Mouse (Mus musculus): ENCODE measurements around the gene D130043K22Rik.

Gene D130043K22Rik

DNA sequence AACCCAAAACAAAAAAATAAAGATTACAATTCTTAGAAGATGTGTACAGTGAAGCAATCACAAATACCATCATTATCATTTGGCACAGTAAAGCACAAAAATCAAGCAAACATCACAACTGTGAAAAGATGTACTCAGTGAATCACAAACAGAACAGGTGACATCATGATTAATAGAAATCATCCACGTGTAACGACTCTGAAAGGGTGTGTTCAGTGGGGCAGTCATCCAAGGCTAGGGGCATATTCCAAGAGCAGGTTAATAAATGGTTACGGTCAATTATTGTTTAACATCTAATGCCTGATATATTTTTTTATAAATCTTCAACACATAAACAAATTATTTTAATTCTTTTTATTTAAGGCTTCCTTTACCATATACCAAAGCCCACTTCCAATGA lies 47.6 kb downstream of the D130043K22Rik start:
- no peak for DNase-seq (ENCODE audit: low read depth, low spot score)

DNA sequence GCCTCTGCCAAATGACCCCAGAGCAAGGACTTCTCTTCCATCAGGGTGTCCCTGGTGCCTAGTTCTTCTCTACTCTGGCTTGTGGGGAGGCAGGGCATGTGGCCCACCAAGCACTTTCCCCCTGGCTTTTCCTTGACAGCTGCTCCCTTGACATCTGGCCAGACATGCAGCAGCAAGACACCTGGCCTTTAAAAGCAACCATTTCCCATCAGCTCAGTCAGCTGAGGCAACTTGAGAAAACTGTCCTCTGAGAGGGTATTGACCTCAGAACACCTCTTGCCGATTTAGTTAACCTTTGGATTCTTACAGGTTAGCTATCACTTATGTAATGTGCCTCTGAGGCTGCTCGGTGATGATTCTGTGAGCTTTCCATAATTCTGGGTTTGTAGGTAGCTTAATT lies 48.9 kb downstream of the D130043K22Rik start:
- no peak for DNase-seq (ENCODE audit: low read depth, low spot score)

DNA sequence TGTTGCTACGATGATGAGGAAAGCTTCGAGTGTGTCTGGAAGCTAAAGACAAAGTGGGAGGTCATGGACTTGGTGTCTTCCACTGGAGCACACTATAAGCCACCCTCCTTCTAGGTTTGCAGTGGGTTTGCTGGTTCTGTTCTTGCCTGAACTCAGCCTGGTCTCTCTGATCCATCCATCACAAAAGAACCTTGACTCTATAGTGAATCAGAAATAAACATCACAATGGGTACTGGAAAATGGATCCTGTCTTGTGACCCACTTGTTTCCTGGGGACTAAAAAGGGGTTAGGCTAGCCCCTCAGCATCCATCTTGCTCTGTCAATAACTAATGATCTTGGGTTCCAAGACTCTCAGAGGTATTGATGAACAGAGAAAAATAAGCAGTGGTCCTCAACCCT lies 57.0 kb downstream of the D130043K22Rik start:
- DNase-seq (ENCODE audit: low read depth, low spot score) = no peak

DNA sequence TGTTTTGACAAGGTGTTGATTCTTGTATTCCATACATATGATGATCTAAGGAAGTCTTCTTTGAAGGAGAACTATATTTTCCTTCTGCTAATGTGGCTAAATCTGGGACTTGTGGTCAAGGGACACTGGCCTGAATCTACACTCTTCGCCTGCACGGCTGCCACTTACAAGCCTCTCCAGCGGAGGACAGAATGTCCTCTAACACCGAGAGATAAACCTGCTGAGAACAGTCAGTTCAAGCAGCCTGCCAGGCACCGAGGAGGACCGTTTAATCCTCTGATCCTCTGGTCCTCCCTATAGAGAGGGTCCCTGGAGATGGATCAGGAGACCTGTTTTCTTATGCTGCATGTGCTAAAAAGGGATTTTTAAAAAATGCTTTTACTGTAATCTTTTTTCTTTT lies 58.5 kb downstream of the D130043K22Rik start:
- DNase-seq (ENCODE audit: low read depth, low spot score) = no peak

DNA sequence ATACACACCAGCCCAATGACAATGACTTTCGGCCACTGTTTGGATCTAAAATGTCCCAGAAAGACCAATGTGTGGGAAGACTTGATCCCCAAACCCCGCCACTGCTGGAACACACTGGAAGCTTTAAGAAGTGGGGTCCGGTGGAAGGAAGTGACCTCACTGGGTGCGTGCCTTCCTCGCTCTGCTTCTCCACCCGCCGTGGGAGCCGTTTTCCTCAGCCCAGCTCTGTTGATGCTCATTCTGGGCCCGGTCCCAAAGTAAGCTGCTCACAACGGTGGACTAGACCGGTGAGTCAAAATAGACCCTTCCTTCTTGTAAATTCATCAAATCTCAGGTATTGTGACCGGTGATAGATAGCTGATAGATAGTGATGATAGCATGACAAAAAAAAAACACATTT lies 60.5 kb downstream of the D130043K22Rik start:
- no peak for DNase-seq (ENCODE audit: low read depth, low spot score)

DNA sequence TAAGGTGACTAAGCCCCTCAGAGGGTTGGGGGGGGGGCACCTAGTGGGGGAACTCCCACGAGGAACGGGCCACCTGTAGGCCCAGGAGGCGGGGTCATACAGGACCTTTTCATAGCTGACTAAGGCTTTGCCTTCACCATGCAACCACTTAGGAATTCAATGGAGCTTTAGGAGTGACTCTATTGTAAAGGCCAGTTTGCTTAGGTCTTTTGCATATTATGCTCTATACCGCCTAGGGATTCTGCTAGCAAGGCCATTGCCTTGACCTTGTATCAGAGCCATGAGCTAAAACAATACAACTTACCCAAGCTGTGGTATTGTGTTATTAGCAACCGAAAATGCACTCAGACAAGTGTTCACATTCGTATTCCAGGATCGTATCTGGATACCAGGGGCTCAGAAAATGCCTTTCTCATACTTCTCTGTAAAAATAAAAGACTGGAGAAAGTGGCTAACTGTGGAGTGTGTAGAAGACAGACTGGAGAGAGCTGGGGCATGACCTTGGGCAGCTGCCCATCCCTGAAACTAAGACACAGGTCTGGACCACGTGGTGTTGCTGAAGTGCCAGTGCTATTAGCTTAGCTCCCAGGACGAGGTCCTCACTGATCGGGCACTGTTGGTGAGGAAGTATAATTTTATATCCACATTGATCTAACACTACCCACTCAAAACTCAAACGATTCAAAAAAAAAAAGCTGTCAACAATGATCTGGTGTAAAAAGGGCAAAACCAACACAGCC lies 62.1 kb downstream of the D130043K22Rik start:
- DNase-seq (ENCODE audit: low read depth, low spot score) = no peak

DNA sequence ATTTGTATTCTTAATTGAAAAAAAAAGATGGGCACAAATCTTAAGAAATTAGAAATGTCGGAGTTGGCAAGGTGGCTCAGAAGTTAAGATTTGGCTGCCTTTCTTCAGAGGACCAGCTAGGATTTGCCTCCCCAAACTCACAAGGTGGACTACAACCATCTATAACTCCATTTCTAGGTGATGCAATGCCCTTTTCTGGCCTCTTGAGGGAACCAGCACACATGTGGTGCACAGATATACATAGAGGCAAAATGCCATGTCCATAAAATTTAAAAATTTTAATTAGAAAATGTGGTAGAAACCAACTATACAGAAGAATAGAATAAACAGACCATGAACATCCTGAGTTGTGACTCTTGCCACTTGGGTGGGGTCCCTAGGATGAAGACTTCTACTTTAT lies 64.2 kb downstream of the D130043K22Rik start:
- DNase-seq (ENCODE audit: low read depth, low spot score) = no peak

DNA sequence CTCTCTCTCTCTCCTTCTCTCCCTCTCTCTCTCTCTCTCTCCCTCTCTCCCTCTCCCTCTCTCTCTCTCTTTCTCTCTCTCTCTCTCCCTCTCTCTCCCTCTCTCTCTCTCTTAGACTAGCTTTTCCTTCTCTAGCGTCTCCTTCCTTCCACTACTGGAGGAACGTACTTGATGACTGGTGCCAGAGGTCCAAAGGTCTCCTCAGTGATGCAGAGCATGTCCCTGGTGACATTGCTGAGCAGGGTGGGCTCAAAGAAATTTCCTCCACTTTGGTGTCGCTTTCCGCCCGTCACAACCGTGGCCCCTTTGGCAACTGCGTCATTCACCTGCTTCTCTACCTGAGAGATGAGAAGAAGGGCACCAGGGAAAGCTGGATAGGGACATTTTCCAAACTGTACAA lies 68.6 kb downstream of the D130043K22Rik start:
- DNase-seq (ENCODE audit: low read depth, low spot score) = no peak

DNA sequence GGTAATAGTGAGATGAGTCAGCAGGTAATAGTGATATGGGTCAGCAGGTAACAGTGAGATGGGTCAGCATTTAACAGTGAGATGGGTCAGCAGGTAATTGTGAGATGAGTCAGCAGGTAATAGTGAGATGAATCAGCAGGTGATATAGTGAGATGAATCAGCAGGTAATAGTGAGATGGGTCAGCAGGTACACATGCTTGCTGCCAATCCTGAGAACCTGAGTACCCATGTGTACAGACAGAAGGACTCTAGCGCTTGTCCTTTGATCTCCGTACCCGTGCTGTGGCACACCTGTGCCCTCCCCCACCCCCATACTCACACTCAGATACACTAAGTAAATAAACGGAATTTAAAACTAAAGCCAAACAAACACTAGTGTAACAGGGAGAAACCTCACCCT lies 70.0 kb downstream of the D130043K22Rik start:
- DNase-seq (ENCODE audit: low read depth, low spot score) = no peak

DNA sequence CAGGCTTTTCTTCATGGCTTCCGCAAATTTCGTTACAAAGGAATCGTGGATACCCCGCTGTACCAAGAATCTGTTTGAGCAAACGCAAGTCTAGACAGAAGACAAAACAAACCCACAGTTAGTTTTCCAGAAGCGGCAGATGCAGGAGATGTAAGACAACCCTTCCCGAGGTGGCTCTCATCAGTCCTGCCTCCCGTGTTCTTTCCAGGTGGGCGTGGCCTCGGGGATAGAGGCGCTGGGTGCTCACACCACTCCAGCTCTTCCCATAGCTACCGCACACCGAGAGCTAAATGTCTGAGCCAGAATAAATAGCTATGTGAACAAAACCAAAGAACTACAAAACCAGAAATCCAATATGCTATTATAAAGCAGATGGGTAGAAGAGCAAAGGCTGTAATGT lies 70.9 kb downstream of the D130043K22Rik start:
- no peak for DNase-seq (ENCODE audit: low read depth, low spot score)

DNA sequence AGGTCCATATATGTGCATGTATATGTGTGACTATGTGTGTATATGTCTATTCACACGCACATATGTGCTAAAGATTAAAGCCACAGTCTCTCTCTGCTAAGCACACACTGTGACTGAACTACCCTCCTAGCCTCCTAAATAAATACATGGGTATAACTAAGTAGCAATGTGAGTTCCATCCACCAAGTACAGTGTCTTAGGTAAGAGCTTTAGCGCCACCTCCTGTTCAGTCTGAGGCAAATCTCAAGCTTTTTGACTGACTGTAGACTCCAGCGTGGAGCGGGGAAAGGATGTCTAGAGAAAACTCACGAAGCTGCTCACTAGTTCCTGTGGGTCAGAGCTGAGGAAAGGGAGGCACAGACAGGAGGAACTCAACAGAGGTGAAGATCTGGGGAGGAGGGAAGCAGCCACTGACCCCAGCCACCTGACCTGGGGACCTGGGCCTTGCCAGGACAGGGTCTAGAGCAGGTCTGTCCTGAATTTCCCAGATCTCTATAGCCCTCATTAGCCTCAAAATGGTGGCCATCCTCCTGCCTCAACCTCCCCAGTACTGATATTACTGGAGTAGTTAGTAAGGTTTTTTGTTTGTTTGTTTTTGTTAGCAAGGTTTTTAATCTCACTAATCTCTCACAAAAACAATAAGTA lies 75.5 kb downstream of the D130043K22Rik start:
- DNase-seq (ENCODE audit: low read depth, low spot score) = no peak

DNA sequence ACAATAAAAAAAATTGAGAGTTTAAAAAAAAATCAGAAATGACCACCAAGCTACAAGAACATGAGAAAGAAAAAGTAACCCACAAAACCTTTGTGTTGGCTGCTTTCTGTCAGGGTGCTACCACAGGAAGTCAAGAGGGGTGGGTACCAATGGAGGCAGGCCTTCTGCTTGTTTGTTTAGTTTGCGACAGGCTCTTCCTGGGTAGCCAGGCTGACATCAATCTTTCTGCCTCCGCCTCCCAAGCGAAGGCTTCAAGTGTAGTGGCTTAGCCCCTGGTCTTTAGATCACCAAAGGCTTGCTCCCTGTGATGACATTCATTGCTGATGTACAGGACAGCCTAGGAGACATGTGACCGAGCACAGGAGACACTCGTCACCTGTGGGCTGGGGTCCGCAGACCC lies 76.3 kb downstream of the D130043K22Rik start:
- DNase-seq (ENCODE audit: low read depth, low spot score) = no peak

DNA sequence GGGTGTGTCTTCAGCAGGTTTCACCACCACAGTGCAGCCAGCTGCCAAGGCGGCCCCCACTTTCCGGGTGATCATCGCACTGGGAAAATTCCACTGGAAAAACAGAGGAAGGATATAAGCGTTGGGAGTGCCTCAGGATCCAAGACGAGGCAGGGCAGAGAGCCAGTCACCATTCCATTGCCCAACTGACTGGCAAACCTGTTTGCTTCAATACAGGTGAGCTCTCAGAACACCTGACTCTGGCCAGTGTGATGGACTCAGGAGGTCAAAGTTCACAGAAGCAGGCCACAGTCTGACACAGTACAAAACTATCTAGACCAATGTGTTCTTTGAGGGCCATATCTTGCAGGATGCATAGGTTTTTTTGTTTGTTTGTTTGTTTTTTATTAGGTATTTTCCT lies 79.1 kb downstream of the D130043K22Rik start:
- DNase-seq (ENCODE audit: low read depth, low spot score) = no peak

DNA sequence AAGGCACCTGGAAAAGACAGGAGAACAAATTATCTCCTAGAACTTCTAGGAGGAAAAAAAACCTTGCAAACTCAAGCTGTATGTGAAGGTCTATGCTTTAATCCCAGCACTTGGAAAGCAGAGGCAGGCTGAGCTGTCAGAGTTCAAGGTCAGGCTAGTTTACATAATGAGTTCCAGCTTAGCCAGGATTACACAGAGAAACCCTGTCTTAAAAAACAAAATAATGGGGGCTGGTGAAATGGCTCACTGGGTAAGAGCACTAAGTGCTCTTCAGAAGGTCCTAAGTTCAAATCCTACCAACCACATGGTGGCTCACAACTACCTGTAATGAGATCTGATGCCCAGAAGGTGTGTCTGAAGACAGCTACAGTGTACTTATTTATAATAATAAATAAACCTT lies 85.7 kb downstream of the D130043K22Rik start:
- no peak for DNase-seq (ENCODE audit: low read depth, low spot score)

DNA sequence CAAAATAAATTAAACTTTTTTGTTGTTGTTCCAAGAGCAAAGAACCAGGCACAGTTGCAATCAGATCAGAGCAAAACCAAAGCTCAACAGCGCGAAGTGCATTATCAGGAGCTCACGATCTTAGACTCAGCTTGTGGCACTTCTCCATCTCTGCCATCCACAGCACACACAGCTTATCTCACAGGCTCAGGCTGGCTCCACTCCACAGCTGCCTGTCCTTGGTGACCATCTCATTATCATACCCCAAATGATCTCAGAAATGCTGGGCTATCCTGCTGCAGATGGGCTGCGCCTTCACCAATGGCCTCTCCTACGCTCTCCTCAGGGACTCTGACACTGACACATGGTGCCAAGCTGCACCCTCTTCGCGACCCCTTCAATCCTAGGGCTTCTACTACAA lies 88.3 kb downstream of the D130043K22Rik start:
- DNase-seq (ENCODE audit: low read depth, low spot score) = no peak

DNA sequence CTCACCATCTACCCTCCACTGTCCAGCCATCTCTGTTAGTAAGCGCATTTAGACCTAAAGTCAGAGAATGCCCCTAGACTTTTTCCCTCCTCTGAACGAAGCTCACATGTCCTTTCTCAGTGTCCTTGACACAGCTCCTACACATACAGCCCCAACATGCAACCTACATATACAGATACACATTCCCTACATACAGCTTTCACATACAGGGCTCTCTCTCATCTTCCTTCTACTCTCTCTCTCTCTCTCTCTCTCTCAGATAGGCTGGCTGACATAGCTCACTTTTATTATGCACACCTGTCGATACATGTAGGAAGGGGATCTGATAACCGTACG lies 91.8 kb downstream of the D130043K22Rik start:
- no peak for DNase-seq (ENCODE audit: low read depth, low spot score)

DNA sequence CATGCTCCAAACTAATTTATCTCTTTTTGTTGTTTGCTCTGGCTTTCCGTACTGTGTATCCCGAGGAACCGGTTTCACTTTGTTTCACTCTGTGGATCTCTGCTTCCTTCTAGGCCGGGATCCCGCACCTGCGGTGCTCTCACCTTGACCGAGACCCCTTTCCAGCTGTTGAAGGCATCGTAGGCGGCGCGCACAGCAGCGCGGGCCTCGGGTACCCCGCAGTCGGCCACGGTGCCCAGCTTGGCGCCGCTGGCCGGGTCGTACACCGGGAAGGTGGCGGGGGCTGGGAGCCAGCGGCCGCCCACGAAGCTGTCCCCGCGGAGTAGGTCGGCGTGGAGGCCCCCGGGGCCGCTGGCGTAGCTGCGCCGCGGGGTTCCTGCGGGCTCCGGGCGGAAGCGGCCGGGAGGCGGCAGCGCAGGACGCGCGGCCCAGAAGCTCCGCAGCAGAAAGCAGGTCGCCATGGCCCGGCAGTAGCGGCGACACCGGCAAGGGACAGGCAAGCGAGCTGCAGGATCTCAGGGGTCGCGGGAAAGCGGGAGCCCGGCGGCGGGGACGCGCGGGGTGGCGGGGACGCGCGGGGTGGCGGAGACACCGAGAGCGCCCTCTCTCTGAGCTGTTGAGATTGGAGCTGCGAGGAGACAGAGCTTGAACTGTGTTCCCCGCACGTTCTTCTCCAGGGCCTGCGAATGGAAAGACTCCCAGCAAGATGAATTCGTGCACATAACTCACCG lies 92.3 kb downstream of the D130043K22Rik start, which contains the start of gene Aldh5a1:
TSS of gene Aldh5a1 (minus strand) at position 554 of the 731 bp plus-strand sequence.
- DNase-seq (ENCODE audit: low read depth, low spot score) = no peak

DNA sequence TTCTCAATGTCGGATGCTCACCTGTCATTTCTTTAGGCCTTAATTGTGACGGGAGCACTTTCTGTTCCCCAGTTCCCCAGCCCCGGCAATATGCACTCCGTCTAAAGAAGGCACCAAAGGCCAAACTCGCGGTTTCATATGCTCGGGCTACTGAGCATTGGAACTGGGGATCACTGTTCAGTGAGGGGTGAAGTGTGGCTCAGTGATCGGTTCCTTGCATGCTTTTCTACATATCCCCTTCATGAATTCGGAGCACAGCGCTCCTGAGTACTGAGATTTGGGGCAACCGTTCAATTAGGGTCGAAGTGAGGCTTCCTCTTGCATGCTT lies 92.9 kb downstream of the D130043K22Rik start:
- no peak for DNase-seq (ENCODE audit: low read depth, low spot score)

DNA sequence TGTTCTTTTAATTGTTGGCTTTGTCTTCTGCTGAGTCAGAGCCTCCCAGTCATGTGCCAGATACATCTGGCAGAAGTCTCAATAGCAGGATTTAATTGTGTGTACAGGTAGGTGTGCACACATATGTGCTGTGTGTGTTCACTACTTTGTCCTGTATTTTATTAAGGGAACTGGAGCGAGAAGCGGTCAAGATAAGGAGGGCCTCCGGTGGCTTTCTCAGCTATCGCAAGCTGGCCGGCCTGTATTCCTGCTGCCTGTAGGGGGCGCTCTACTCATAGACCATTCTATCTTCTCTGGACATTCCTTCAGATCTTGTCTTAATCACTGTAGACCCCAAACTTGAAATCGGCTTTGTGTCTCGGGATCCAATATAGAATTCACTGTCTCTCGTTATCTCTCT lies 93.7 kb downstream of the D130043K22Rik start:
- peak; percentile 9 for DNase-seq (ENCODE audit: low read depth, low spot score)

DNA sequence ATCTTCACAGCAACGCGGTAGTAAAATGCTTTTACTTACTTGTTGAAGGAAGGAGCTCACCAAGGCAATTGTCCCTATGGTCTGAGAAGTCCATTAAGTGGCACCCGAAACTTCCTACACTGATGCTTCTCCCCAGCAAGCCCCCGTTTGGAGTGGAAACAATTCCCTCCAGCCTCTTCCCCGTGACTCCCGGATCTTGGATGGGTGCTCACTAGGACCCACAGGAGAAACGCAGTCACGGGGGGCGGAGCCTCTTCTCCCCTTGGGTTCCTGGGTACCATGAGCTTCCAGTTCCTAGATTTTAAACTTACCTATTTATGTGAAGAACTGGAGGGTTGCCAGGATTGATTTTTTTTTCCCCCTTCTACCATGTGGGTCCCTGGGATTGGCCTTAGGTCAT lies 94.5 kb downstream of the D130043K22Rik start:
- no peak for DNase-seq (ENCODE audit: low read depth, low spot score)

DNA sequence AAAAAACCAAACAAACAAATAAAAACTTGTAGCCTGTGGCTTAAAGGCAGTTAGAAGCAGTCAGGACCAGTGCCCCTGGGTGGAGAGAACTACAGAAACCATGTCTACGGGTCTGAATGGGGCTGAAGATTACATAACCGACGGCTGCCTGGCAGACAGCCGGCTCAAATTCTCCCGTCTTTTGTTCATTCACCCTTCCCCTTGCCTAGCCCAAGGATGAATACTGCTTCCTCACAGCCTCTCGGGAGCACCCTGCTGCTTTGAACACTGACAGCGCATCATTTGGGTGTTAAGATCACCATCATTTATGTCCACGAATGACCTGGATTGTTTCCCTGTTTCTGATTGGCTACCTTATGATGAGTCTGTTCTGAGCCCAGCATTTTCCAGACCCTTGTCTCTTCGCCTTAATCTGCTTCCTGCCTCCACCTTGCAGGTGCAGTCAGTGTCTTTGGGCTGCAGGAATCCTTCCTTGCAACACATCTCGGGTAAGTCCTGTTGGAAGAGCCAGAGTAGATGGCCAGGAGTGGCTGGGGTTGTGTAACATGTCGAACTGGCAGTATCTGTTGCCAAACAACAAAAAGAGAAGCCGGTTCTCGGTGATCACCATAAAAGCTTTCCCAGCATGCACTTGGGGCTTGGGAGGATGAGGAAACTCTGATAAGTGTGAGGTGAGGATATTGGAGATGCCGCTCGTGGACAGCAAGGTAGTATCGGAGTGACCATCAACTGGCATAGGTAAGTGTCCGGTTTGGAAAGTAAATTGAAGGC lies 97.8 kb downstream of the D130043K22Rik start, which contains the start of gene Gpld1:
TSS of gene Gpld1 (plus strand) at position 641 of the 771 bp plus-strand sequence.
- no peak for DNase-seq (ENCODE audit: low read depth, low spot score)

DNA sequence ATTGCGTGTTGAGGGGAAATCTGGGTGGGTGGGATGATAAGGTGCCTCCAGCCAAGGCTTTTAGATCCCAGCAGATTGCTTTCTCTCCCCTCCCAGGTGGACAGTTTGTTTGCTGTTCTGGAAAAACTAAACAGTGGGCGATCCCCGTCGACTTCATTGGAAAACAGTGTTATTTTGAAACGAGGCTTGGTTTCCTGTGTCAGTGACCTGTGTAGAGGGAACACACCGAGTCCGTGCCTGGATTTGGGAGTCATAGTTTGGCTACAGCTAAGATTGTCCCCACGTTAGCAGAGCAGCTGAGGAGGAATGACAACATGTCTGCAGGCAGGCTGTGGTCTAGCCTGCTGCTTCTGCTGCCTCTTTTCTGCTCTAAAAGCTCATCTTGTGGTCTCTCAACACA lies 98.4 kb downstream of the D130043K22Rik start:
- no peak for DNase-seq (ENCODE audit: low read depth, low spot score)
